ENCODE assay signal across 9 mouse cellular contexts in genomic region chr16:43303245-43304197, GRCm38 (mm10).
DNase-seq lines count a peak whose midpoint lies in the region; ATAC-seq lines count a peak whose summit lies in the region.
"Had no signal": no experiment of that assay in that cellular context is flagged by ENCODE, and none has a peak within 500 bp of the region (broad histone marks: within the 10 kb centered on the region; RNA-seq: fewer than 3 reads in every experiment).

No protein-coding gene starts in this region.

- H3K36me3 ChIP-seq in heart, embryonic 12.5 days: no peaks in the 10 kb centered on the region

- peaks cover 18% of the 10 kb centered on the region for H3K4me1 ChIP-seq in heart, embryonic 12.5 days (replicated peaks)

- WGBS in heart, embryonic 12.5 days: 26% methylated on average over 9 of the region's 9 CpGs

- H3K9ac ChIP-seq in heart, embryonic 12.5 days: 0 out of 2 replicates have a peak overlapping the region, but pooled peaks have one; percentile 7

- peak; percentile 56 for ATAC-seq in CD4-positive, CD25-positive, alpha-beta regulatory T cell, adult 4 months
- peak; percentile 66; the same call in 1 of the 2 replicates for ATAC-seq in heart, embryonic 12.5 days (ENCODE audit: insufficient number of reproducible peaks, low FRiP score)

- peak; percentile 63 for DNase-seq in frontal cortex, adult 2 months (ENCODE audit: extremely low spot score in 1 of 2, low spot score in 1 of 2)
- no peak for DNase-seq in frontal cortex, postnatal 10 days (ENCODE audit: low spot score in 2 of 2)
- DNase-seq in cerebellum, postnatal 14 days: peak; percentile 37 to 42
- DNase-seq in kidney, postnatal 25 days: peak; percentile 74 to 89
- peak; percentile 61 for DNase-seq in telencephalon, adult 2 months (ENCODE audit: low read depth, low spot score)
- DNase-seq in spleen, postnatal 14 days (ENCODE audit: low spot score in 2 of 2): no peak

- H3K4me2 ChIP-seq in heart, embryonic 12.5 days: 0 out of 2 replicates have a peak overlapping the region, but pooled peaks have one; percentile 16

- no peak overlapping the region for H3K4me3 ChIP-seq in heart, embryonic 12.5 days

- H3K27me3 ChIP-seq in heart, embryonic 12.5 days (replicated peaks): no peaks in the 10 kb centered on the region

- no peaks in the 10 kb centered on the region for H3K9me3 ChIP-seq in heart, embryonic 12.5 days (replicated peaks)

- peak overlapping the region; percentile 89 for H3K27ac ChIP-seq in heart, embryonic 12.5 days (ENCODE audit: poor library complexity, severe bottlenecking)
- H3K27ac ChIP-seq: macrophage had no signal

Comparison
In these comparisons a context has a peak if more than half of its experiments do, and no peak if none do; other contexts are left out.
1. DNase-seq: peak in frontal cortex, adult 2 months (2 of 2), cerebellum, postnatal 14 days (2 of 2), kidney, postnatal 25 days (2 of 2) and telencephalon, adult 2 months (single experiment); none in frontal cortex, postnatal 10 days (0 of 2) and spleen, postnatal 14 days (0 of 2).